Mouse (Mus musculus) ES-E14 (cell line): Measurements from ENCODE around the gene Tpst2.

ENCODE experiments used
- HCFC1 ChIP-seq: IDR thresholded peaks from 2 replicates; pipeline ENCODE4 v1.6.1; 2012; ENCODE audit warnings: low read length, inconsistent platforms, borderline replicate concordance; ENCODE audit not compliant: insufficient read depth
- ZC3H11A ChIP-seq: IDR thresholded peaks from 2 replicates; pipeline ENCODE4 v1.6.1; 2012; ENCODE audit warnings: low read depth, mild to moderate bottlenecking, inconsistent platforms, low read length, borderline replicate concordance

DNA sequence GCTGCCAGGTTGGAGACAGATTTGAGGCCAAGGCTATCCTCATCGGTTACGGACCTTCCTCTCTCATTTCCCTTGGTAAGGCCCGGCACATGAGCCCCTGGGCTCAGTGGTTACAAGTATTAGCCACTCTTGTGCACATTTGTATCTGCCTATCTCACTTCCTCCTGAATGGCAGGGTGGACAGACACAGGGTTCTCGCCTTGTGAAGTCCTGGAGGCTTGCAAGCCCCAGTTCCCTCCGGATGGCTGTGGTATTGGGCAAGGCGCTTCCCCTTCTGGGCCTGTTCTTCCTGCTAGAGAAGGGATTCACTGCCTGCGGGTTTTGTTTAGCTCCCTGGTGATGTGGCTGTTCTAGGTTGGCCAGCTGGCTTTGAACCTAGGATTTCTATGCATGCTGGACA lies 3.7 kb downstream of the Tpst2 start:
- TF ChIP-seq ZC3H11A (no peak), HCFC1 (no peak)
